Mouse (Mus musculus): ENCODE data around the gene Plekha5.

Gene Plekha5

GRCm38 (mm10) chr6:140423846-140424200, at the start of gene Plekha5:
Plekha5 (plus strand) TSS chr6:140424054.
- no peak for DNase-seq (ENCODE audit: low read depth, low spot score)

- DNase-seq (ENCODE audit: low read depth, low spot score): no peak
Observed at GRCm38 (mm10) chr6:140375671-140376070, 48.2 kb upstream of the Plekha5 start.

GRCm38 (mm10) chr6:140380588-140380987, 43.3 kb upstream of the Plekha5 start:
- no peak for DNase-seq (ENCODE audit: low read depth, low spot score)

- DNase-seq (ENCODE audit: low read depth, low spot score): no peak
Observed at GRCm38 (mm10) chr6:140381162-140381561, 42.7 kb upstream of the Plekha5 start.

- DNase-seq (ENCODE audit: low read depth, low spot score): no peak
Observed at GRCm38 (mm10) chr6:140383580-140384400, 40.1 kb upstream of the Plekha5 start.

- no peak for DNase-seq (ENCODE audit: low read depth, low spot score)
Observed at GRCm38 (mm10) chr6:140396687-140397086, 27.2 kb upstream of the Plekha5 start.

- no peak for DNase-seq (ENCODE audit: low read depth, low spot score)
Observed at GRCm38 (mm10) chr6:140402766-140403310, 21.0 kb upstream of the Plekha5 start.

GRCm38 (mm10) chr6:140411996-140412395, 11.9 kb upstream of the Plekha5 start:
- DNase-seq (ENCODE audit: low read depth, low spot score): no peak

GRCm38 (mm10) chr6:140423041-140423845, 611 bp upstream of the Plekha5 start:
- no peak for DNase-seq (ENCODE audit: low read depth, low spot score)

GRCm38 (mm10) chr6:140424201-140424990, 542 bp downstream of the Plekha5 start:
- DNase-seq (ENCODE audit: low read depth, low spot score): no peak

- DNase-seq (ENCODE audit: low read depth, low spot score): no peak
Observed at GRCm38 (mm10) chr6:140424991-140425361, 1.1 kb downstream of the Plekha5 start.

GRCm38 (mm10) chr6:140429236-140429635, 5.4 kb downstream of the Plekha5 start:
- DNase-seq (ENCODE audit: low read depth, low spot score): no peak

GRCm38 (mm10) chr6:140432363-140432762, 8.5 kb downstream of the Plekha5 start:
- no peak for DNase-seq (ENCODE audit: low read depth, low spot score)

GRCm38 (mm10) chr6:140443374-140443773, 19.5 kb downstream of the Plekha5 start:
- no peak for DNase-seq (ENCODE audit: low read depth, low spot score)

GRCm38 (mm10) chr6:140444147-140444546, 20.3 kb downstream of the Plekha5 start:
- DNase-seq (ENCODE audit: low read depth, low spot score): no peak

- no peak for DNase-seq (ENCODE audit: low read depth, low spot score)
Observed at GRCm38 (mm10) chr6:140444855-140445465, 21.1 kb downstream of the Plekha5 start.

- no peak for DNase-seq (ENCODE audit: low read depth, low spot score)
Observed at GRCm38 (mm10) chr6:140448010-140448739, 24.3 kb downstream of the Plekha5 start.

GRCm38 (mm10) chr6:140450693-140451092, 26.8 kb downstream of the Plekha5 start:
- no peak for DNase-seq (ENCODE audit: low read depth, low spot score)

GRCm38 (mm10) chr6:140452736-140453135, 28.9 kb downstream of the Plekha5 start:
- no peak for DNase-seq (ENCODE audit: low read depth, low spot score)

GRCm38 (mm10) chr6:140453454-140453853, 29.6 kb downstream of the Plekha5 start:
- no peak for DNase-seq (ENCODE audit: low read depth, low spot score)

- DNase-seq (ENCODE audit: low read depth, low spot score): no peak
Observed at GRCm38 (mm10) chr6:140454388-140454787, 30.5 kb downstream of the Plekha5 start.

Measured in telencephalon, adult 2 months (tissue).